In the genomic region with DNA sequence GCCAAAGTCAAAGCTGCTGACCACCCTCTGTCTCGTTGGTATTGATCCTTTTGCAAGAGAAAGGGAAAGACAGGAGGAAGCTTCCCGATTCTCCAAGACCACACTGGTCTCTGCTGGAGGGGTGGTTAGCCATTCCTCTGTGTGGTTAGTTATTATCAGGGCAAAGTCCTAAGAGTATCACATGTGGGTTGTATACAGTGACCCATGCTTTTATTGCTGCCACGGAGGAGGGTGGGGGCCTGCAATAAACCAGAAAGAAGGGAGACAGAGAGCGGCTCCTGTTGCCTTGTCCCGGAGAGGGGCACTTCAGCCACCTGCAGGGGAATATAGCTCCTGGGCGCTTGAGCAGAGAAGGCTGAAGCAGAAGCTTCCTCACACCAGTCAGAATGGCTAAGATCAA, we compare ENCODE assay signal across 23 mouse cellular contexts.
"Had no signal": no experiment of that assay in that cellular context is flagged by ENCODE, and none has a peak within 500 bp of the region (broad histone marks: within the 10 kb centered on the region; RNA-seq: fewer than 3 reads in every experiment).

No protein-coding gene starts in this region.

- DNase-seq: forebrain, postnatal 0 days; gastrocnemius, postnatal 10 days; gastrocnemius, postnatal 25 days; heart, adult 18-20 months; heart, postnatal 14 days; heart, postnatal 36 days; kidney, adult 18-20 months; kidney, adult 8-10 months; kidney, postnatal 4 days; layer of hippocampus, postnatal 36 days; left cerebral cortex, postnatal 4 days had no signal

- H3K27me3 ChIP-seq: heart, embryonic 15.5 days; hindbrain, embryonic 15.5 days; limb, embryonic 15.5 days had no signal

- H3K4me3 ChIP-seq: forebrain, embryonic 15.5 days; heart, embryonic 13.5 days; heart, embryonic 15.5 days; hindbrain, embryonic 13.5 days; hindbrain, embryonic 15.5 days; layer of hippocampus, adult 2 months; limb, embryonic 13.5 days; limb, embryonic 15.5 days; liver, embryonic 12.5 days had no signal

- H3K4me2 ChIP-seq: forebrain, embryonic 15.5 days; heart, embryonic 13.5 days; heart, embryonic 15.5 days; hindbrain, embryonic 13.5 days; hindbrain, embryonic 15.5 days; limb, embryonic 13.5 days; limb, embryonic 15.5 days; liver, embryonic 12.5 days had no signal

- ATAC-seq: forebrain, embryonic 15.5 days; forebrain, postnatal 0 days; hindbrain, postnatal 0 days; liver, embryonic 12.5 days had no signal

- H3K9me3 ChIP-seq: forebrain, embryonic 15.5 days; heart, embryonic 13.5 days; heart, embryonic 15.5 days; hindbrain, embryonic 13.5 days; hindbrain, embryonic 15.5 days; limb, embryonic 13.5 days; limb, embryonic 15.5 days; liver, embryonic 12.5 days had no signal

- H3K4me1 ChIP-seq: forebrain, embryonic 15.5 days; heart, embryonic 13.5 days; heart, embryonic 15.5 days; hindbrain, embryonic 13.5 days; hindbrain, embryonic 15.5 days; limb, embryonic 13.5 days; limb, embryonic 15.5 days had no signal

- H3K36me3 ChIP-seq: forebrain, embryonic 15.5 days; heart, embryonic 13.5 days; heart, embryonic 15.5 days; hindbrain, embryonic 13.5 days; hindbrain, embryonic 15.5 days; limb, embryonic 13.5 days; limb, embryonic 15.5 days; liver, embryonic 12.5 days had no signal

- H3K9ac ChIP-seq: forebrain, embryonic 15.5 days; forebrain, postnatal 0 days; heart, embryonic 13.5 days; heart, embryonic 15.5 days; hindbrain, embryonic 13.5 days; hindbrain, embryonic 15.5 days; limb, embryonic 13.5 days; limb, embryonic 15.5 days; liver, embryonic 12.5 days; liver, embryonic 14.5 days had no signal

- H3K27ac ChIP-seq: forebrain, embryonic 15.5 days; heart, embryonic 13.5 days; heart, embryonic 15.5 days; hindbrain, embryonic 13.5 days; hindbrain, embryonic 15.5 days; hindbrain, postnatal 0 days; kidney, postnatal 0 days; layer of hippocampus, adult 2 months; limb, embryonic 13.5 days; limb, embryonic 15.5 days; liver, embryonic 12.5 days; liver, embryonic 14.5 days had no signal
